Mouse (Mus musculus): Measurements from ENCODE around the gene Socs7.

GRCm38 (mm10) chr11:97370329-97371091 is 8.2 kb downstream of the Socs7 start:
- no peak for TF ChIP-seq CTCF (IDR thresholded peaks at IDR 0.05; ENCODE audit: low read depth, low read length)
- TF ChIP-seq POLR2A (IDR thresholded peaks at IDR 0.05; ENCODE audit: extremely low read depth, insufficient read depth, low read length) = no peak

Measured in liver, adult 2 months (tissue).